Mouse (Mus musculus) neural tube, embryonic 12.5 days (tissue): ENCODE measurements around the gene Spint4. TPM values are rescaled to one million over a fixed set of nuclear protein-coding genes. Genes with fewer than 3 reads are reported as not detected.

ENCODE experiments used
- ATAC-seq: fragments of 200-750 bp; cut with Nextera tagmentation; 2 replicates; pipeline ENCODE4 v1.8.0; 2017; ENCODE audit warnings: low read depth, mild to moderate bottlenecking, moderate TSS enrichment, moderate library complexity; ENCODE audit not compliant: low FRiP score
- H3K27ac ChIP-seq: fragments of 300-500 bp; sonication (generic); 2 replicates; pipeline ENCODE4 v1.5.1; 2016
- H3K27me3 ChIP-seq: fragments of 300-500 bp; sonication (generic); replicated peaks from 2 replicates; pipeline ENCODE4 v1.6.1; 2016; ENCODE audit warnings: mild to moderate bottlenecking
- H3K36me3 ChIP-seq: fragments of 300-500 bp; sonication (generic); 2 replicates; pipeline ENCODE4 v1.6.1; 2016; ENCODE audit warnings: mild to moderate bottlenecking
- H3K4me1 ChIP-seq: fragments of 300-500 bp; sonication (generic); 2 replicates; pipeline ENCODE4 v1.6.1; 2016
- H3K4me2 ChIP-seq: fragments of 300-500 bp; sonication (generic); replicated peaks from 2 replicates; pipeline ENCODE4 v1.6.1; 2016; ENCODE audit warnings: mild to moderate bottlenecking
- H3K4me3 ChIP-seq: fragments of 300-500 bp; sonication (generic); 2 replicates; pipeline ENCODE4 v1.5.1; 2016
- H3K9ac ChIP-seq: fragments of 300-500 bp; sonication (generic); 2 replicates; pipeline ENCODE4 v1.6.1; 2016; ENCODE audit warnings: mild to moderate bottlenecking
- H3K9me3 ChIP-seq: fragments of 300-500 bp; sonication (generic); 2 replicates; pipeline ENCODE4 v1.6.1; 2016; ENCODE audit warnings: mild to moderate bottlenecking
- WGBS: fragments of 180-500 bp; shearing (Covaris S2); methylation state at CpG from one replicate; pipeline ENCODE4 v1.1.7; 2016; 5-methylcytosine and 5-hydroxymethylcytosine counted together
- polyA plus RNA-seq: library from polyadenylated mRNA; unstranded; fragments of >200 nt; fragmentation: Nextera tagmentation; extraction: Ambion mirVana; gene quantifications from 2 replicates; pipeline ENCODE4 v1.2.1, GENCODE M21; 2016

Gene Spint4
- polyA plus RNA-seq, 1 experiment from 2014 or later: not detected

DNA sequence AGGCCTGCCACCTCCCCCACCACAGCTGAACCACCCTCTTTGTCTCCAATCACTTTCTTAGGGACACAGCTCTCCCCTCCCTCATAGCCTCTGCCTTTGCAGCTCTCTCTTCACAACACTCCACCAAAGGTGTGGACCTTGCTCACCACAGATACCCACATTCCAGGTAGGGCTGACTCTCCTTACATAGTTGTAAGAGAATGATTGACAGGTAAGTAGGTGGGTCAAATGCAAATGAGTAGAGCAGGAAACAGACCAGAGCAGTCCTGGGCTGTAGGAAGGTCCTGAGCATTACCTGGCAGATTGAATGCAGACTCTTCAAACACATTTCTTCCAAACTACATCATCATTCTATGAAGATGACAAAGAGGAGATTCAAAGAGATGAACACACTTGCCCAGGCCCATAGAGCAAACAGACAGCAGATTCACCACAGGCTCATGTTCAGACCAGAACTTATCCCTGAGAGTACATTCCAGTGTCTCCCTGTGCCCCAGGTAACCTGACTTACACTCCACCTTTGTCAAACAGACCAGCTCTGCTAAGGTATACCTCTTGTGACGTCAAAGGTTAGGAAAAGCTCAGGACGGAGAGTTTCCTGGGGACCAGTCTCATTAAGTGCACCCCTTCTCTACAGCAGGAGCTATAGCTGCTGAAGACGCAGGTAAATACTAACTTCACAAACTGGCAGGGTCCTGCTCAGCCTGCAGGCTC is 39.2 kb downstream of the Spint4 start:
- no peak for ATAC-seq

DNA sequence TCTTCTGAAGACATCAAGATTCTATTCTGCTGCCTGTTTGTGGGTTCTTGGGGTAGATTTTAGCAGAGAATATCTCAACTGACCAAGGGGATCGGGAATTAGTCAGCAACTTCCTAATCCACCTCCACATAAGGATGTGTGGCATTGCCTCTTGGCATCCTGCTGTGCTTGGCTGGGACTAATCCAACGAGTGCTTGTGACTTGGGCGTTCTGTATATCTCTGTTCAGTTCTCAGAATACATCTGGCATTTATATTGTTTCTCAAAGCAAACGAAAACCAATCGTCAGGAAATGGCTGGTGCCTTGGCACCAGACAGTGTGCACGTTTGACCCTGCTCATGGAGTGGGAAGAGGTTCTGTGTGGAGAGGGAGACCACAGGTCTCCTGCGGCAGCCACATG is 41.6 kb downstream of the Spint4 start:
- Histone ChIP-seq H3K27ac (no peak overlapping the region), H3K4me3 (no peak overlapping the region), H3K4me2 (no peak overlapping the region), H3K4me1 (peaks cover under 1% of the 10 kb centered on the region; the same call in 1 of the 2 replicates), H3K9ac (no peak overlapping the region), H3K36me3 (no peaks in the 10 kb centered on the region), H3K9me3 (no peaks in the 10 kb centered on the region), H3K27me3 (no peaks in the 10 kb centered on the region)
- WGBS: 67% methylated on average over 7 of the region's 7 CpGs
- no peak for ATAC-seq

More for the DNA sequence above, 39.2 kb downstream of the Spint4 start:
- no peaks in the 10 kb centered on the region for H3K4me1 ChIP-seq
- H3K9ac ChIP-seq: no peak overlapping the region
- WGBS: 76% methylated on average over 3 of the region's 3 CpGs
- no peak overlapping the region for H3K27ac ChIP-seq
- H3K4me2 ChIP-seq: no peak overlapping the region
- no peaks in the 10 kb centered on the region for H3K36me3 ChIP-seq
- H3K9me3 ChIP-seq: no peaks in the 10 kb centered on the region
- no peaks in the 10 kb centered on the region for H3K27me3 ChIP-seq
- H3K4me3 ChIP-seq: no peak overlapping the region

DNA sequence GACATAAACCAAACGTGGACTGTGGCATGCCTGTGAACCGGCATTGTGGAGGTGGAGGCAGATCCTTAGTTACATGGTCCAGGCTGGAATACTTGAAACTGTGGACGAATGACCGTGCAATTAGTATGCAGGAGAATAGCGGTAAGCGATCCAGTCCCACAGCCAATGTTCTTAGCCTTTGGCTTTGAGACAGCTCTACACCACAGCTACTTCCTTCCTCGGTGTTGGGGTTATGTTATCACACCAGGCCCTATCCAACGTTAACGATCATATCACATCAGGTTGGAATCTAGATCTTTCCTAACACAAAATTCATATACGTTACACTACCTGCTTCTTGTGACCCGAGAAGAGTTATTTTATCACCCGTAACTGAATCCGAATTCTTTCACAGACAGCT is 46.7 kb downstream of the Spint4 start:
- Histone ChIP-seq H3K9ac (peak overlapping the region; percentile 88), H3K36me3 (peaks cover 20% of the 10 kb centered on the region), H3K4me2 (peak overlapping the region; percentile 85), H3K27ac (no peak overlapping the region), H3K9me3 (no peaks in the 10 kb centered on the region), H3K27me3 (no peaks in the 10 kb centered on the region), H3K4me1 (peaks cover 22% of the 10 kb centered on the region), H3K4me3 (no peak overlapping the region)
- no peak for ATAC-seq
- WGBS: 74% methylated on average over 13 of the region's 13 CpGs

DNA sequence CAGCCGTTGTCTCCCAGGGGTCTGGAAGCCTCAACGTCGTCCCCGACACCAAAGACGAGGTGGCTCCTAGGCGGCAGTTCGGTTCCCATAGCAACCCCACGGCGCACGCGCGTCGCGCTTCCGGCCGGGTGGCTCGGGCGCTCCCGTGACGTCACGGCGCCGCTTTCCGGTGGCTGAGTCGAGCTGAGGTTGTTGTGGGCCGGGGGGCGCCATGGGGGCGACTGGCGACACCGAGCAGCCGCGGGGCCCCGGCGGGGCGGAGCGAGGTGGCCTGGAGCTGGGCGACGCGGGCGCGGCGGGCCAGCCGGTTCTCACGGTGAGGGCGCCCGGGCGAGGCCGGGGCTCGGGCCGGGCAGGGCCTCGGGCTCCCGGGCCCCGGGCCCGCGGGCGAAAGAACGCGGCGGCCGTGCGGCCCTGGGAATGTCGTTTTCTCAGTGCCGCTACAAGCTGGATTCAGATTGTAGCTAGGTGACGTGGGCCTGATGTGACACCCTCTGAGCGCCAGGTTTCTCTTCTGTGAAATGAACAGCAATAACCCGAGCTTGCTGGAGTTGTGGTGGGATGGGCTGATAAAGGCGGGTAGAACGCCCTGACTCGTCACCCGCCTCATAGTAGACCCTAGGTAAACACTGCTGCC is 47.7 kb downstream of the Spint4 start, which contains the start of the genes Wfdc3 and Dnttip1:
Gene Wfdc3, minus strand, starts transcription at position 89 of the 637 bp plus-strand sequence.
Gene Dnttip1, plus strand, starts transcription at position 141 of the 637 bp plus-strand sequence.
- Histone ChIP-seq H3K9ac (peak within 1 kb of the TSS; percentile 88), H3K9me3 (no peaks in the 10 kb centered on the region), H3K4me1 (peaks cover 22% of the 10 kb centered on the region), H3K36me3 (peaks cover 30% of the 10 kb centered on the region), H3K27ac (0 out of 2 replicates have a peak within 1 kb of the TSS, but pooled peaks have one; percentile 32), H3K4me2 (peak within 1 kb of the TSS; percentile 85), H3K4me3 (peak within 1 kb of the TSS; percentile 98), H3K27me3 (no peaks in the 10 kb centered on the region)
- peak; percentile 88 for ATAC-seq
- under 1% methylated on average over 68 of the region's 70 CpGs for WGBS

DNA sequence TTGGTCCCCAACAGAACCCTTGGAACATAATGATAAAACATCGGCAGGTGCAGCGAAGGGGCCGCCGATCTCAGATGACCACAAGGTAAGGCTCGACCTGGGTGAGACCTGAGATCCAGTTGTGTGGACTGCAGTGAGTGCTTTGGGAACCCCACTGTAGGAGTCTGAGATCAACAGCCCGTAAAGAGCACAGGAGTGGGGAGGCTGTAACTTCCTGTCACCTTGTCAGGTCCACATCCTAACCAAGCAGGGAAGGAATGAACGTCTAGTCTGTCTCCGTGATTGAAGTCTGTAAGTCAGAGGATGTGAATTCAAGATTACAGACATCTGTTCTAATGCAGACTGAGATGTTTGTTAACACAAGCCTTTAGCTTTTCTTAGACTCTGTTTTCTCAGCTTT is 48.4 kb downstream of the Spint4 start:
- H3K9me3 ChIP-seq: no peaks in the 10 kb centered on the region
- H3K27ac ChIP-seq: no peak overlapping the region
- H3K4me2 ChIP-seq: peak overlapping the region; percentile 85
- WGBS: 58% methylated on average over 8 of the region's 8 CpGs
- H3K9ac ChIP-seq: peak overlapping the region; percentile 88
- peak overlapping the region; percentile 98 for H3K4me3 ChIP-seq
- ATAC-seq: no peak
- peaks cover 36% of the 10 kb centered on the region for H3K36me3 ChIP-seq
- H3K27me3 ChIP-seq: no peaks in the 10 kb centered on the region
- peaks cover 22% of the 10 kb centered on the region for H3K4me1 ChIP-seq

GRCm38 (mm10) chr2:164748191-164748590 is 49.9 kb downstream of the Spint4 start:
- peaks cover 49% of the 10 kb centered on the region for H3K36me3 ChIP-seq
- no peaks in the 10 kb centered on the region for H3K27me3 ChIP-seq
- 86% methylated on average over 4 of the region's 4 CpGs for WGBS
- no peaks in the 10 kb centered on the region for H3K9me3 ChIP-seq
- ATAC-seq: no peak
- H3K4me2 ChIP-seq: no peak overlapping the region
- no peak overlapping the region for H3K27ac ChIP-seq
- H3K9ac ChIP-seq: no peak overlapping the region
- no peak overlapping the region for H3K4me3 ChIP-seq
- H3K4me1 ChIP-seq: peaks cover 22% of the 10 kb centered on the region

DNA sequence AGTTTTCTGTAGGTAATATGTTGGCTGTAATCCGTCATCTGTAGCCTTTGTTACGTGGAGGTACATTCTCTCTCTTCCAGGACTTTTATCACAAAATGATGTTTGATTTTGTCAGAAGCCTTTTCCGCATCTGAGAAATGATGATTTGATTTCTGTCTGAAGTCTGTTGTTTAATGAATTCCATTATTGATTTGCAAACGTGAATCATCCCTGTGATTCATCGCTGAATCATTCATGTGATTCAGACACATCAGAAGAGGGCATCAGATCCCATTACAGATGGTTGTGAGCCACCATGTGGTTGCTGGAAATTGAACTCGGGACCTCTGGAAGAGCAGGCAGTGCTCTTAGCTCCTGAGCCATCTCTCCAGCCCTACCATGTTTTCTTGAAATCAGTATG is 50.7 kb downstream of the Spint4 start:
- Histone ChIP-seq H3K4me2 (no peak overlapping the region), H3K9ac (no peak overlapping the region), H3K9me3 (no peaks in the 10 kb centered on the region), H3K27ac (no peak overlapping the region), H3K36me3 (peaks cover 57% of the 10 kb centered on the region), H3K4me1 (peaks cover 22% of the 10 kb centered on the region), H3K27me3 (no peaks in the 10 kb centered on the region), H3K4me3 (no peak overlapping the region)
- 88% methylated on average over 6 of the region's 6 CpGs for WGBS
- ATAC-seq: no peak

Other genes starting within 250 kb of the Spint4 start
- 72.8 and 82.7 TPM in 2 replicates for gene Sys1, start 241.5 kb upstream of the Spint4 start, polyA plus RNA-seq
- 6.0 and 6.5 TPM in 2 replicates for gene Gm20458, start 237.5 kb upstream of the Spint4 start, polyA plus RNA-seq
- gene Trp53tg5, start 224.8 kb upstream of the Spint4 start, polyA plus RNA-seq: not detected in 2 replicates
- gene Dbndd2, start 212.4 kb upstream of the Spint4 start, polyA plus RNA-seq: 5.8 and 7.0 TPM in 2 replicates
- gene Pigt, start 201.0 kb upstream of the Spint4 start, polyA plus RNA-seq: 50.0 and 55.3 TPM in 2 replicates
- gene Wfdc2, start 136.1 kb upstream of the Spint4 start, polyA plus RNA-seq: 5.1 and 6.5 TPM in 2 replicates
- not detected in 2 replicates for gene Spint3, start 125.0 kb upstream of the Spint4 start, polyA plus RNA-seq
- not detected in 2 replicates for gene Wfdc6a, start 113.1 kb upstream of the Spint4 start, polyA plus RNA-seq
- not detected in 2 replicates for gene Eppin, start 104.9 kb upstream of the Spint4 start, polyA plus RNA-seq
- gene Wfdc6b, start 85.0 kb upstream of the Spint4 start, polyA plus RNA-seq: not detected in 2 replicates
- gene Wfdc8, start 84.9 kb upstream of the Spint4 start, polyA plus RNA-seq: not detected in 2 replicates
- not detected in 2 replicates for gene Wfdc16, start 59.7 kb upstream of the Spint4 start, polyA plus RNA-seq
- gene Wfdc10, start 42.5 kb upstream of the Spint4 start, polyA plus RNA-seq: 0.48 and 0.51 TPM in 2 replicates
- gene Wfdc9, start 41.9 kb upstream of the Spint4 start, polyA plus RNA-seq: not detected in 2 replicates
- gene Wfdc11, start 24.4 kb upstream of the Spint4 start, polyA plus RNA-seq: not detected in 2 replicates
- gene Wfdc13, start 13.4 kb upstream of the Spint4 start, polyA plus RNA-seq: not detected in 2 replicates
- not detected in 2 replicates for gene Spint5, start 16.8 kb downstream of the Spint4 start, polyA plus RNA-seq
- 0.44 and 0.72 TPM in 2 replicates for gene Wfdc3, start 47.4 kb downstream of the Spint4 start, polyA plus RNA-seq
- gene Dnttip1, start 47.5 kb downstream of the Spint4 start, polyA plus RNA-seq: 85.6 and 92.2 TPM in 2 replicates
- gene Ube2c, start 71.4 kb downstream of the Spint4 start, polyA plus RNA-seq: 311 and 340 TPM in 2 replicates
- gene Tnnc2, start 81.5 kb downstream of the Spint4 start, polyA plus RNA-seq: 26.2 and 36.5 TPM in 2 replicates
- gene Snx21, start 87.3 kb downstream of the Spint4 start, polyA plus RNA-seq: 14.2 and 15.6 TPM in 2 replicates
- 15.9 and 19.6 TPM in 2 replicates for gene Acot8, start 106.4 kb downstream of the Spint4 start, polyA plus RNA-seq
- 11.8 and 14.1 TPM in 2 replicates for gene Zswim3, start 106.6 kb downstream of the Spint4 start, polyA plus RNA-seq
- gene Zswim1, start 124.2 kb downstream of the Spint4 start, polyA plus RNA-seq: 22.8 and 23.7 TPM in 2 replicates
- not detected in 2 replicates for gene Spata25, start 130.0 kb downstream of the Spint4 start, polyA plus RNA-seq
- 105 and 114 TPM in 2 replicates for gene Ctsa, start 134.4 kb downstream of the Spint4 start, polyA plus RNA-seq
- 4.5 and 5.6 TPM in 2 replicates for gene Neurl2, start 135.0 kb downstream of the Spint4 start, polyA plus RNA-seq
- gene Pltp, start 159.2 kb downstream of the Spint4 start, polyA plus RNA-seq: 87.9 and 93.1 TPM in 2 replicates
- gene Pcif1, start 180.8 kb downstream of the Spint4 start, polyA plus RNA-seq: 83.4 and 86.4 TPM in 2 replicates
- 14.5 and 17.2 TPM in 2 replicates for gene Zfp335, start 213.3 kb downstream of the Spint4 start, polyA plus RNA-seq
- 5.0 TPM in 2 replicates for gene Mmp9, start 242.3 kb downstream of the Spint4 start, polyA plus RNA-seq